Mouse (Mus musculus): ENCODE results near the gene Tigit. TPM values are rescaled to one million over a fixed set of nuclear protein-coding genes. Genes with fewer than 3 reads are reported as not detected.

Gene Tigit
- polyA plus RNA-seq, 1 experiment from 2014 or later = 0.21 TPM

- Histone ChIP-seq H3K4me2 (ENCODE audit: low read depth, low read length) (no peak overlapping the region), H3K9ac (ENCODE audit: low read length) (no peak overlapping the region), H3K4me1 (ENCODE audit: control insufficient read depth, insufficient read depth, low read length) (peaks cover 5% of the 10 kb centered on the region), H3K27me3 (ENCODE audit: control insufficient read depth, insufficient read depth, low read length) (no peaks in the 10 kb centered on the region), H3K4me3 (ENCODE audit: low read length) (no peak overlapping the region), H3K27ac (ENCODE audit: low read length) (no peak overlapping the region; the same call in 1 of the 2 replicates), H3K9me3 (replicated peaks; ENCODE audit: control insufficient read depth, low read length) (no peaks in the 10 kb centered on the region), H3K36me3 (ENCODE audit: control insufficient read depth, insufficient read depth) (no peaks in the 10 kb centered on the region)
- 82% methylated on average over 8 of the region's 8 CpGs for WGBS
- no peak for ATAC-seq (replicated peaks; ENCODE audit: extremely low read depth, insufficient read depth, low FRiP score)
Measured at GRCm38 (mm10) chr16:43700575-43700974, 36.6 kb upstream of the Tigit start.

- no peak overlapping the region for H3K27ac ChIP-seq (ENCODE audit: low read length)
- no peak for ATAC-seq (replicated peaks; ENCODE audit: extremely low read depth, insufficient read depth, low FRiP score)
- H3K4me2 ChIP-seq (ENCODE audit: low read depth, low read length) = no peak overlapping the region
- H3K36me3 ChIP-seq (ENCODE audit: control insufficient read depth, insufficient read depth) = no peaks in the 10 kb centered on the region
- H3K9ac ChIP-seq (ENCODE audit: low read length) = no peak overlapping the region
- H3K4me1 ChIP-seq (ENCODE audit: control insufficient read depth, insufficient read depth, low read length) = peaks cover 5% of the 10 kb centered on the region
- WGBS = 78% methylated on average over 14 of the region's 14 CpGs
- H3K4me3 ChIP-seq (ENCODE audit: low read length) = no peak overlapping the region
- no peaks in the 10 kb centered on the region for H3K27me3 ChIP-seq (ENCODE audit: control insufficient read depth, insufficient read depth, low read length)
- H3K9me3 ChIP-seq (replicated peaks; ENCODE audit: control insufficient read depth, low read length) = no peaks in the 10 kb centered on the region
Measured at GRCm38 (mm10) chr16:43698735-43699649, 35.0 kb upstream of the Tigit start.

GRCm38 (mm10) chr16:43697772-43698171 is 33.8 kb upstream of the Tigit start:
- Histone ChIP-seq H3K27me3 (ENCODE audit: control insufficient read depth, insufficient read depth, low read length) (no peaks in the 10 kb centered on the region), H3K4me3 (ENCODE audit: low read length) (no peak overlapping the region), H3K27ac (ENCODE audit: low read length) (no peak overlapping the region), H3K9me3 (replicated peaks; ENCODE audit: control insufficient read depth, low read length) (no peaks in the 10 kb centered on the region), H3K9ac (ENCODE audit: low read length) (no peak overlapping the region), H3K4me2 (ENCODE audit: low read depth, low read length) (no peak overlapping the region), H3K4me1 (ENCODE audit: control insufficient read depth, insufficient read depth, low read length) (peaks cover 5% of the 10 kb centered on the region), H3K36me3 (ENCODE audit: control insufficient read depth, insufficient read depth) (no peaks in the 10 kb centered on the region)
- 92% methylated on average over 7 of the region's 7 CpGs for WGBS
- ATAC-seq (replicated peaks; ENCODE audit: extremely low read depth, insufficient read depth, low FRiP score) = no peak

DNA sequence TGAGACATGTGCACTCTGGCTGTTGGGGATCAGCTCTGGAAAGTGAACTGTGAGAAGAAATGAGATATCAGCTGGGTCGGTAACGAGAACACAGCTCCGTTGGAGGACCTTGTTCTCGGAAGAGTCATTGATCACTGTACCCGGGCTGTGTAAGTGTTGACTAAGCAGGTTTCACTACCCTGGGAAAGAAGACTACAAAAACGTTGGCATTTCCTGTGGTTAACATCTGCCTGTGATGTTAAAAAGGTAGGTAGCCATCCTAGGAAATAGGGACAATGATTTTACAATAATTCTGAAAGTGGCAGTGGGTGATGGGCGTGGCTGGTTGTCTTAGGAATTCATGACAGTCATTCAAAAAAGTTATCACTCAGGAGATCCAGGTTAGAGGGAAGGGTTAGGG is 31.9 kb upstream of the Tigit start:
- no peak for ATAC-seq (replicated peaks; ENCODE audit: extremely low read depth, insufficient read depth, low FRiP score)
- 65% methylated on average over 7 of the region's 7 CpGs for WGBS

DNA sequence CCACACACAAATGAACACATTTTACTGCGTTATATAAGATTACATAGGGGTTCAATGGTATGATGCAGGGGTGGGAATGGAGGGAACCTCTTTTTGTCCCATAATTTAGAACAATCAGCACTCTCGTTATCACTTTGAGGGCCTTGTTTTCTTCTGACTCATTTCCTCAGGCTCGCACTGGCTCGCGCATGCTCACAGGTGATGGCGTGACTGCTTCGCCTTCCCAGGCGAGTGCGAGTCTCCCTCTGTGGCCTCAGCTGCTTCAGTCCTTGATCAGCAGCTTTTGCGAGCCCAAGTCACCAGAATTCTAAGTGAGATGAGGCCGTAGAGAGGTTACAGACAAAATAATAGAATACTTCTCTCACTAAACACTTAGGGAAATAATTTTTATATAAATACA is 30.2 kb upstream of the Tigit start:
- Histone ChIP-seq H3K9me3 (replicated peaks; ENCODE audit: control insufficient read depth, low read length) (no peaks in the 10 kb centered on the region), H3K4me2 (ENCODE audit: low read depth, low read length) (no peak overlapping the region), H3K27ac (ENCODE audit: low read length) (no peak overlapping the region), H3K9ac (ENCODE audit: low read length) (no peak overlapping the region), H3K27me3 (ENCODE audit: control insufficient read depth, insufficient read depth, low read length) (no peaks in the 10 kb centered on the region), H3K36me3 (ENCODE audit: control insufficient read depth, insufficient read depth) (no peaks in the 10 kb centered on the region), H3K4me3 (ENCODE audit: low read length) (no peak overlapping the region), H3K4me1 (ENCODE audit: control insufficient read depth, insufficient read depth, low read length) (no peaks in the 10 kb centered on the region)
- no peak for ATAC-seq (replicated peaks; ENCODE audit: extremely low read depth, insufficient read depth, low FRiP score)
- WGBS = 81% methylated on average over 11 of the region's 11 CpGs

More for the DNA sequence above, 31.9 kb upstream of the Tigit start:
- no peaks in the 10 kb centered on the region for H3K9me3 ChIP-seq (replicated peaks; ENCODE audit: control insufficient read depth, low read length)
- no peaks in the 10 kb centered on the region for H3K4me1 ChIP-seq (ENCODE audit: control insufficient read depth, insufficient read depth, low read length)
- H3K4me2 ChIP-seq (ENCODE audit: low read depth, low read length) = no peak overlapping the region
- H3K9ac ChIP-seq (ENCODE audit: low read length) = no peak overlapping the region
- no peaks in the 10 kb centered on the region for H3K27me3 ChIP-seq (ENCODE audit: control insufficient read depth, insufficient read depth, low read length)
- no peak overlapping the region for H3K27ac ChIP-seq (ENCODE audit: low read length)
- no peak overlapping the region for H3K4me3 ChIP-seq (ENCODE audit: low read length)
- no peaks in the 10 kb centered on the region for H3K36me3 ChIP-seq (ENCODE audit: control insufficient read depth, insufficient read depth)

DNA sequence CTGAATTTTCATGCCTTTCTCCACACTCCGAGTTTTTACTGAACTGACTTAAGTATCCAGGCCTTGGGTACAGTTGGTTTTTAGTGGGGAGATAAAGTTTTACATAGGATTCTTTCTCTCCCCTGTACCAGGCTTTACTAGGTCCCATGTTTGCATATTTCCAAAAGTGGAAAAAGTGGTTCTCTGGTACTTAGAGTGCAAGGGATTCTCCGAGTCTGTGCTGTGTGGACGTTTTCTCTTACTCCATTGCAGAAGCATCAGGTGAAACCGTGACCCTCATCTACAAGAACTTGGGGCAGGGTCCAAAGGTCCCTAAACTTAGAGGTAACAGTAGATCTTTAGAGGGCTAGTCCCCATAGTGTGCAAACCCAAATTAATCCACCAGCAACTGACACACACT is 28.7 kb upstream of the Tigit start:
- no peaks in the 10 kb centered on the region for H3K4me1 ChIP-seq (ENCODE audit: control insufficient read depth, insufficient read depth, low read length)
- H3K36me3 ChIP-seq (ENCODE audit: control insufficient read depth, insufficient read depth) = no peaks in the 10 kb centered on the region
- no peaks in the 10 kb centered on the region for H3K9me3 ChIP-seq (replicated peaks; ENCODE audit: control insufficient read depth, low read length)
- no peak overlapping the region for H3K4me3 ChIP-seq (ENCODE audit: low read length)
- no peaks in the 10 kb centered on the region for H3K27me3 ChIP-seq (ENCODE audit: control insufficient read depth, insufficient read depth, low read length)
- 87% methylated on average over 4 of the region's 4 CpGs for WGBS
- H3K4me2 ChIP-seq (ENCODE audit: low read depth, low read length) = no peak overlapping the region
- H3K9ac ChIP-seq (ENCODE audit: low read length) = no peak overlapping the region
- H3K27ac ChIP-seq (ENCODE audit: low read length) = no peak overlapping the region
- no peak for ATAC-seq (replicated peaks; ENCODE audit: extremely low read depth, insufficient read depth, low FRiP score)

DNA sequence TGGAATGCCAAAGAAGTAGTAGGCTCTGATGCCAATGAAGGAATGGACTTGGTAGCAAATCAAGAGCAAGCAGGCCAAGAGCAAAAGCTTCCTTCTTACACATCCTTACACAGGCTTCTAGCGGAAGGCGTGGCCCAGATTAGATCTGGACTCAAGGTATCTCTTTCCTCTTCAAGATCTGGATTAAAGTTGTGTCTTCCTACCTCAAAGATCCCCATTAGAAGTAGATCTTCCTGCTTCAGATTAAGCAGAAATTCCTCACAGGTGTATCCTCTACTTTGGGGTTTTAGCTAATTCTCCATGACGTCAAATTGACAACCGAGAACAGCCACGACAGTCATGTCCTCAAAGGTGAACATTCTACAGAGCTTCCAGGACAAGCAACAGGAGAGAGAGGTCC is 27.8 kb upstream of the Tigit start:
- no peak overlapping the region for H3K27ac ChIP-seq (ENCODE audit: low read length)
- H3K9me3 ChIP-seq (replicated peaks; ENCODE audit: control insufficient read depth, low read length) = no peaks in the 10 kb centered on the region
- no peak overlapping the region for H3K4me2 ChIP-seq (ENCODE audit: low read depth, low read length)
- WGBS = 93% methylated on average over 5 of the region's 5 CpGs
- H3K9ac ChIP-seq (ENCODE audit: low read length) = no peak overlapping the region
- H3K4me1 ChIP-seq (ENCODE audit: control insufficient read depth, insufficient read depth, low read length) = no peaks in the 10 kb centered on the region
- no peaks in the 10 kb centered on the region for H3K27me3 ChIP-seq (ENCODE audit: control insufficient read depth, insufficient read depth, low read length)
- H3K36me3 ChIP-seq (ENCODE audit: control insufficient read depth, insufficient read depth) = no peaks in the 10 kb centered on the region
- H3K4me3 ChIP-seq (ENCODE audit: low read length) = no peak overlapping the region
- no peak for ATAC-seq (replicated peaks; ENCODE audit: extremely low read depth, insufficient read depth, low FRiP score)

GRCm38 (mm10) chr16:43690912-43691311 is 27.0 kb upstream of the Tigit start:
- H3K36me3 ChIP-seq (ENCODE audit: control insufficient read depth, insufficient read depth) = no peaks in the 10 kb centered on the region
- no peaks in the 10 kb centered on the region for H3K9me3 ChIP-seq (replicated peaks; ENCODE audit: control insufficient read depth, low read length)
- no peaks in the 10 kb centered on the region for H3K27me3 ChIP-seq (ENCODE audit: control insufficient read depth, insufficient read depth, low read length)
- no peaks in the 10 kb centered on the region for H3K4me1 ChIP-seq (ENCODE audit: control insufficient read depth, insufficient read depth, low read length)
- WGBS = 67% methylated on average over 2 of the region's 2 CpGs
- H3K4me3 ChIP-seq (ENCODE audit: low read length) = no peak overlapping the region
- no peak overlapping the region for H3K9ac ChIP-seq (ENCODE audit: low read length)
- H3K4me2 ChIP-seq (ENCODE audit: low read depth, low read length) = no peak overlapping the region
- H3K27ac ChIP-seq (ENCODE audit: low read length) = no peak overlapping the region
- no peak for ATAC-seq (replicated peaks; ENCODE audit: extremely low read depth, insufficient read depth, low FRiP score)

DNA sequence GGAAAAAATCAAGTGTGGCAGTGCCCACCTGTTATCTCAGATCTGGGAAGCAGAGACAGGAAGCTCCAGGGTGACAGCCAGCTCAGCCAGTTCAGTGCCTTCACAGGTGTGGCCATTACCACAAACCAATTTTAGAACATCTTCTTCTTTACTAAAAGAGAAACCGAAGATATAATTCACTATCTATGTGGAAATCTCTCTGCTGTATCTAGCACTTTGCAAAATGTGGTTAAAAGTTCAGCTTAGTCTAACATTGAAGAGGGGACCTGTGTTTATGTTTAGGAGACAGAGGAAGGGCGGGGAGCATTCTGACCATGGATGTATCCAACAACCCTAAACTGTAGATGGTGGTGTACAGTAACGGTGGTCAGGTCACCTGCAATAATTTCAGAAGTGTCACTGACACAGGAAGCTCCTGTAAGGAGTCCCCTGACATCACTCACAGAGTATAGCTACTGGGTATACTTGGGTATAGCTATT is 26.3 kb upstream of the Tigit start:
- Histone ChIP-seq H3K9me3 (replicated peaks; ENCODE audit: control insufficient read depth, low read length) (no peaks in the 10 kb centered on the region), H3K9ac (ENCODE audit: low read length) (no peak overlapping the region), H3K4me2 (ENCODE audit: low read depth, low read length) (no peak overlapping the region), H3K27me3 (ENCODE audit: control insufficient read depth, insufficient read depth, low read length) (no peaks in the 10 kb centered on the region), H3K36me3 (ENCODE audit: control insufficient read depth, insufficient read depth) (no peaks in the 10 kb centered on the region), H3K4me3 (ENCODE audit: low read length) (no peak overlapping the region), H3K4me1 (ENCODE audit: control insufficient read depth, insufficient read depth, low read length) (no peaks in the 10 kb centered on the region), H3K27ac (ENCODE audit: low read length) (no peak overlapping the region)
- 89% methylated on average over 3 of the region's 3 CpGs for WGBS
- ATAC-seq (replicated peaks; ENCODE audit: extremely low read depth, insufficient read depth, low FRiP score) = no peak

Data from heart, embryonic 16.5 days (tissue).